Mouse (Mus musculus) CH12.LX (cell line): ENCODE results near the gene Cptp. TPM values are rescaled to one million over a fixed set of nuclear protein-coding genes. Genes with fewer than 3 reads are reported as not detected.

Source experiments
- DNase-seq: peaks from one replicate; pipeline ENCODE4 v3.0.0-alpha.2; 2013; ENCODE audit errors: extremely low read depth
- H3K27ac ChIP-seq: 2 replicates; pipeline ENCODE4 v1.5.1; 2012; ENCODE audit warnings: low read depth, mild to moderate bottlenecking, control low read depth, moderate library complexity; ENCODE audit not compliant: insufficient read depth
- H3K27me3 ChIP-seq: replicated peaks from 2 replicates; pipeline ENCODE3; 2012; ENCODE audit warnings: inconsistent platforms
- H3K36me3 ChIP-seq, 2 experiments: replicated peaks in 1 of 2; 2 replicates each; pipeline versions ENCODE3 to v1.6.1; 2012; ENCODE audit warnings: inconsistent platforms in 1 of 2, low read length in 1 of 2, mild to moderate bottlenecking in 1 of 2, mixed read lengths in 1 of 2, moderate library complexity in 1 of 2; ENCODE audit not compliant: control insufficient read depth in 1 of 2, insufficient read depth in 1 of 2
- H3K4me1 ChIP-seq, 2 experiments: 2 replicates each; pipeline ENCODE4 v1.6.1; 2012; ENCODE audit warnings: inconsistent platforms in 1 of 2, moderate library complexity in 1 of 2; ENCODE audit not compliant: insufficient read depth in 2 of 2, control insufficient read depth in 1 of 2
- H3K4me2 ChIP-seq: 2 replicates; pipeline ENCODE4 v1.6.1; 2012; ENCODE audit warnings: low read depth, mild to moderate bottlenecking, control low read depth; ENCODE audit not compliant: poor library complexity, insufficient read depth, severe bottlenecking
- H3K4me3 ChIP-seq, 3 experiments: fragments of 150-350 bp in 1 of 3; sonication (generic) in 1 of 3; replicated peaks in 1 of 3; 2 replicates each; pipeline versions ENCODE3 to v1.5.1; 2011 to 2012; ENCODE audit warnings: low read depth in 2 of 3, low read length in 2 of 3, mild to moderate bottlenecking in 2 of 3, moderate library complexity in 2 of 3, control low read depth in 1 of 3, improper control_type of control experiment in 1 of 3, inconsistent platforms in 1 of 3, mixed read lengths in 1 of 3; ENCODE audit not compliant: poor library complexity in 1 of 3
- H3K79me2 ChIP-seq: replicated peaks from 2 replicates; pipeline ENCODE4 v1.6.1; 2012; ENCODE audit warnings: mild to moderate bottlenecking, moderate library complexity; ENCODE audit not compliant: control insufficient read depth, poor library complexity, insufficient read depth, severe bottlenecking; ENCODE audit errors: extremely low read depth
- H3K9ac ChIP-seq: 2 replicates; pipeline ENCODE4 v1.6.1; 2012; ENCODE audit warnings: low read depth, mild to moderate bottlenecking, control low read depth, moderate library complexity; ENCODE audit not compliant: insufficient read depth
- H3K9me3 ChIP-seq: replicated peaks from 2 replicates; pipeline ENCODE3; 2012; ENCODE audit warnings: low read length, inconsistent platforms, mixed read lengths
- BHLHE40 ChIP-seq: IDR thresholded peaks from 2 replicates; pipeline ENCODE4 v1.6.1; 2011; ENCODE audit warnings: mild to moderate bottlenecking, low read depth, low read length, improper control_type of control experiment
- CHD2 ChIP-seq: IDR thresholded peaks from 2 replicates; pipeline ENCODE4 v1.6.1; 2011; ENCODE audit warnings: low read length, improper control_type of control experiment
- CTCF ChIP-seq, 2 experiments: IDR thresholded peaks in 1 of 2; conservative IDR thresholded peaks in 1 of 2; 2 replicates each; pipeline ENCODE4 v1.5.1; 2011 to 2012; ENCODE audit warnings: low read depth in 2 of 2, low read length in 2 of 2, improper control_type of control experiment in 1 of 2, inconsistent platforms in 1 of 2, mild to moderate bottlenecking in 1 of 2, moderate library complexity in 1 of 2
- ELF1 ChIP-seq: IDR thresholded peaks from 2 replicates; pipeline ENCODE4 v1.6.1; 2014; ENCODE audit warnings: low read depth, mild to moderate bottlenecking, inconsistent platforms, low read length, improper control_type of control experiment
- EP300 ChIP-seq: IDR thresholded peaks from 2 replicates; pipeline ENCODE4 v1.6.1; 2011; ENCODE audit warnings: low read length, improper control_type of control experiment
- GABPA ChIP-seq: IDR thresholded peaks from 2 replicates; pipeline ENCODE4 v1.6.1; 2012; ENCODE audit warnings: low read depth, low read length, improper control_type of control experiment, inconsistent platforms; ENCODE audit not compliant: insufficient replicate concordance
- IRF4 ChIP-seq: IDR thresholded peaks from 2 replicates; pipeline ENCODE4 v1.6.1; 2014; ENCODE audit warnings: low read depth, mild to moderate bottlenecking, inconsistent platforms, low read length, improper control_type of control experiment
- JUND ChIP-seq: conservative IDR thresholded peaks from 2 replicates; pipeline ENCODE4 v1.6.1; 2011; ENCODE audit warnings: low read depth, low read length, improper control_type of control experiment
- KAT2A ChIP-seq: IDR thresholded peaks from 2 replicates; pipeline ENCODE4 v1.6.1; 2012; ENCODE audit warnings: low read length, improper control_type of control experiment, inconsistent platforms; ENCODE audit not compliant: insufficient replicate concordance
- MAFK ChIP-seq: IDR thresholded peaks from 2 replicates; pipeline ENCODE4 v1.6.1; 2011; ENCODE audit warnings: low read length, improper control_type of control experiment; ENCODE audit not compliant: insufficient replicate concordance
- MAX ChIP-seq: IDR thresholded peaks from 2 replicates; pipeline ENCODE4 v1.6.1; 2011; ENCODE audit warnings: low read length, improper control_type of control experiment
- MAZ ChIP-seq: IDR thresholded peaks from 2 replicates; pipeline ENCODE4 v1.6.1; 2012; ENCODE audit warnings: low read depth, mild to moderate bottlenecking, inconsistent platforms, low read length, improper control_type of control experiment, moderate library complexity
- MXI1 ChIP-seq: IDR thresholded peaks from 2 replicates; pipeline ENCODE4 v1.6.1; 2011; ENCODE audit warnings: mild to moderate bottlenecking, low read depth, low read length, improper control_type of control experiment
- MYC ChIP-seq: IDR thresholded peaks from 2 replicates; pipeline ENCODE4 v1.6.1; 2011; ENCODE audit warnings: low read depth, mild to moderate bottlenecking, improper control_type of control experiment, low read length
- NRF1 ChIP-seq: IDR thresholded peaks from 2 replicates; pipeline ENCODE4 v1.6.1; 2014; ENCODE audit warnings: low read depth, mild to moderate bottlenecking, inconsistent platforms, low read length, improper control_type of control experiment, moderate library complexity
- RAD21 ChIP-seq: IDR thresholded peaks from 2 replicates; pipeline ENCODE4 v1.6.1; 2011; ENCODE audit warnings: low read depth, mild to moderate bottlenecking, low read length, improper control_type of control experiment, moderate library complexity
- SIN3A ChIP-seq: IDR thresholded peaks from 2 replicates; pipeline ENCODE4 v1.6.1; 2012; ENCODE audit warnings: low read length, improper control_type of control experiment, inconsistent platforms
- TCF12 ChIP-seq: IDR thresholded peaks from 2 replicates; pipeline ENCODE4 v1.6.1; 2014; ENCODE audit warnings: low read depth, mild to moderate bottlenecking, inconsistent platforms, low read length, improper control_type of control experiment
- USF2 ChIP-seq: conservative IDR thresholded peaks from 2 replicates; pipeline ENCODE4 v1.6.1; 2011; ENCODE audit warnings: low read depth, low read length, improper control_type of control experiment
- ZKSCAN1 ChIP-seq: IDR thresholded peaks from 2 replicates; pipeline ENCODE4 v1.6.1; 2012; ENCODE audit warnings: low read depth, inconsistent platforms, low read length, improper control_type of control experiment, borderline replicate concordance
- dilution Hi-C: fragments of 300-500 bp; cut with MboI; formaldehyde crosslinking; loops from 2 replicates; pipeline ENCODE4 v1.14.3; 2020; ENCODE audit warnings: low sequenced_read_pairs; ENCODE audit not compliant: extremely low pct_unique_long_range_greater_than_20kb, extremely low pct_ligation_motif_present
- in situ Hi-C: fragments of 300-500 bp; cut with MboI; formaldehyde crosslinking; loops from 3 replicates; pipeline ENCODE4 v1.14.3; 2019; ENCODE audit warnings: low sequenced_read_pairs, low pct_ligation_motif_present, low pct_unique_long_range_greater_than_20kb, mixed read lengths
- polyA plus RNA-seq: library from polyadenylated mRNA; unstranded; fragments of >175 nt; gene quantifications from 2 replicates; pipeline ENCODE4 v1.2.1, GENCODE M21; 2012; ENCODE audit warnings: low read depth; ENCODE audit not compliant: insufficient read length
- total RNA-seq, 2 experiments: library from RNA; depleted of rRNA; stranded (reverse); fragments of 300-350 nt in 1 of 2; fragments of >200 nt in 1 of 2; gene quantifications; 2 replicates each; pipeline ENCODE4 v1.2.3; 2012 to 2014

Gene Cptp
- total and polyA plus RNA-seq, 3 experiments, result 9.0 to 15.5 (median 12.1) TPM

DNA sequence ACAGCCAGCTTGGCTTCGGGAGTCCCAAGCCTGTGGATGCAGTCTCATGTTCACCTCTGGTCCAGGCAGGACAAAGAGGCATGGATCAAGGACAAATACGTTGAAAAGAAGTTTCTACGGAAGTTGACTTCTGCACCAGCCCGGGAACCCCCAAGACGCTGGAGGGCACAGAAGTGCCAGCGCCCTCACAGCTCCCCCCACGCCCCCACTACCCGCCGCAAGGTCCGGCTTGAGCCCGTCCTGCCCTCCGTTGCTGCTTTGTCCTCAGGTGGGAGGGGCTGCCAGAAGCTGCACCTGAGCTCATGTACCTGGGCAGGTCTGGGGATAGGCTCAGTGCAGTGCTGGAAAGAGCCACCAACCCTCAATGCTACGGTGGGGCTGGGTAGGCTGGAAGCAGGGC is 34.0 kb upstream of the Cptp start:
- Histone ChIP-seq H3K4me2 (no peak overlapping the region), H3K27ac (no peak overlapping the region), H3K27me3 (no peaks in the 10 kb centered on the region), H3K9ac (no peak overlapping the region), H3K4me3 (no peak overlapping the region), H3K79me2 (no peaks in the 10 kb centered on the region), H3K9me3 (no peaks in the 10 kb centered on the region), H3K4me1 (0 out of 4 replicates have a peak, but pooled peaks cover 0 to 2% of the 10 kb centered on the region in 2 experiments), H3K36me3 (peaks cover 48 to 94% of the 10 kb centered on the region in 2 experiments)
- no peak for DNase-seq
- in situ Hi-C loops, result no loop called here
- dilution Hi-C loops, result no loop called here
- TF ChIP-seq USF2 (no peak), CTCF (conservative IDR thresholded peaks at IDR 0.05 in 1 of 2, IDR thresholded peaks at IDR 0.05 in 1 of 2; ENCODE audit: low read depth in 2 of 2, low read length in 2 of 2) (no peak), GABPA (no peak), SIN3A (no peak), EP300 (no peak), MYC (no peak), MAFK (no peak), ELF1 (no peak), KAT2A (no peak), ZKSCAN1 (no peak), RAD21 (no peak), NRF1 (no peak)

DNA sequence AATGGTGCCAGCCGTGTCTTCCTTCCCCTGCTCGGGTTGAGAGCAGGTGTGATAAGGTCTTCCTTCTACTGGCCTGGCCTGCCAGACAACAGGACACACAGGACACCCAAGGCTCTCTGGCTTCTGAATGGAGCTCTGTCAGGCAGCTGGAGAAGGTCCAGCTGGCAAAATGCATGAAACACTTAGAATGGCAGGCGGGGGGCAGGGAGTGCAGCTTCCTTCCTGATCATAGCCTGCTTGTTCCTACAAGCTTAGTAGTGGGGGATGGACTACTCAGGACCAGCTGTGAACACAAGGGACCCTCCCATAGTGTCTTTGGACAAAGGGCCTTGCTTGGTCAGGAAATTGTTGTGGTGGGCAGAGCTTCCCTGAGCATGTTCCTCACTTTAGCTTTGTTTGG is 32.0 kb upstream of the Cptp start:
- no peak overlapping the region for H3K9ac ChIP-seq
- in situ Hi-C loops, result no loop called here

More for the DNA sequence above, 32.0 kb upstream of the Cptp start:
- no peaks in the 10 kb centered on the region for H3K79me2 ChIP-seq
- DNase-seq, result no peak
- no peak overlapping the region for H3K4me3 ChIP-seq
- no peak overlapping the region for H3K27ac ChIP-seq
- no peaks in the 10 kb centered on the region for H3K27me3 ChIP-seq
- H3K9me3 ChIP-seq, result peaks cover 3% of the 10 kb centered on the region
- TF ChIP-seq MAX (no peak), IRF4 (no peak), BHLHE40 (no peak), CHD2 (no peak), MYC (no peak), TCF12 (no peak), MAZ (no peak), MXI1 (no peak), JUND (no peak), RAD21 (no peak)
- TF ChIP-seq, all 38 proteins: peak for 0
- Histone ChIP-seq H3K4me2 (no peak overlapping the region), H3K36me3 (peaks cover 61 to 92% of the 10 kb centered on the region in 2 experiments), H3K4me1 (peaks cover 0 to 3% of the 10 kb centered on the region in 2 experiments; a peak in 2 of 4 replicates)
- dilution Hi-C loops, result no loop called here
